Mouse (Mus musculus) adrenal gland, postnatal 14 days (tissue): ENCODE measurements around the gene Cyp4v3. TPM values are rescaled to one million over a fixed set of nuclear protein-coding genes. Genes with fewer than 3 reads are reported as not detected.
A peak's percentile ranks its signal among the peaks of the same experiment; 100 is the strongest.
"Not testable (repeated sequence)": the region's sequence is repeated elsewhere in the genome, so short reads cannot be mapped to it uniquely, and the experiment has no call there.

ENCODE experiments used
- DNase-seq: peaks from one replicate; pipeline ENCODE4 v3.0.0; 2021; ENCODE audit warnings: mixed read lengths
- long read RNA-seq, 2 experiments: library from polyadenylated mRNA; stranded (forward); transcript quantifications; one replicate each; pipeline ENCODE4 v2.0.0; 2021
- total RNA-seq: library from RNA; stranded (reverse); gene quantifications from 2 replicates; pipeline ENCODE4 v1.2.3, GENCODE M21; 2021

Gene Cyp4v3
- 11.3 and 18.6 TPM in 2 replicates for total RNA-seq
- long read RNA-seq, experiment 1, transcript Cyp4v3-201 (11 exons, 3,808 nt) = major isoform, 18 of 20 reads
- long read RNA-seq, experiment 1, partial matches to known transcripts = 1 of 20 reads
- long read RNA-seq, experiment 1, other reads (novel, unspliced or antisense) = 1 of 20 reads
- long read RNA-seq, experiment 2, transcript Cyp4v3-201 (11 exons, 3,808 nt) = major isoform, 16 of 17 reads
- long read RNA-seq, experiment 2, partial matches to known transcripts = 1 of 17 reads
- long read RNA-seq, experiment 2, other reads (novel, unspliced or antisense) = 0 of 17 reads

GRCm38 (mm10) chr8:45332685-45333409 is at the start of gene Cyp4v3:
Gene Cyp4v3, minus strand, starts transcription at chr8:45333216.
- peak; percentile 90 for DNase-seq

GRCm38 (mm10) chr8:45381963-45382347 is 48.9 kb upstream of the Cyp4v3 start, which contains the start of gene Fam149a:
Gene Fam149a, minus strand, starts transcription at chr8:45382291.
- DNase-seq = no peak

GRCm38 (mm10) chr8:45381075-45381962 is 48.3 kb upstream of the Cyp4v3 start:
- no peak for DNase-seq

DNA sequence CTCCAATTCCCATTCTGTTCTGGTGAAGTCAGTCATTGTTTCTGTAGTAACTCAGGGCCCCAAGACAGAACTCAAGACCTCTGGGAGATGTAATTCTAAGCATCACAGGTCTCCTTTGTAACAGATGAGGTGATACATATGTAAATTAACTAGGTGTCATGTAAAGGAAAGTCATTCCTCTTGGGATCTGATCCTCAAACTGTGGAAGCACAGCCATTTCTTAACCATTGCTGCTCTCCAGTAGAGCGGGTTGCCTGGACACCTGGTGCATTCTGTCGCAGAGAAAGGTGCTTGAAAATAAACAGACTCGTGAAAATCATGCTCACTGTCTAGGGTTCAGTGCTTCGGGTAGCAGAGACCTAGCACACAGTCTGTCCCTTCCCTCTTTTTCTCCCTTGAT is 47.6 kb upstream of the Cyp4v3 start:
- no peak for DNase-seq

- DNase-seq = no peak
Observed at GRCm38 (mm10) chr8:45374071-45374470, 41.1 kb upstream of the Cyp4v3 start.

GRCm38 (mm10) chr8:45367154-45367553 is 34.1 kb upstream of the Cyp4v3 start:
- no peak for DNase-seq

- no peak for DNase-seq
Observed at GRCm38 (mm10) chr8:45363220-45363619, 30.2 kb upstream of the Cyp4v3 start.

GRCm38 (mm10) chr8:45362323-45362722 is 29.3 kb upstream of the Cyp4v3 start:
- peak; percentile 37 for DNase-seq

DNA sequence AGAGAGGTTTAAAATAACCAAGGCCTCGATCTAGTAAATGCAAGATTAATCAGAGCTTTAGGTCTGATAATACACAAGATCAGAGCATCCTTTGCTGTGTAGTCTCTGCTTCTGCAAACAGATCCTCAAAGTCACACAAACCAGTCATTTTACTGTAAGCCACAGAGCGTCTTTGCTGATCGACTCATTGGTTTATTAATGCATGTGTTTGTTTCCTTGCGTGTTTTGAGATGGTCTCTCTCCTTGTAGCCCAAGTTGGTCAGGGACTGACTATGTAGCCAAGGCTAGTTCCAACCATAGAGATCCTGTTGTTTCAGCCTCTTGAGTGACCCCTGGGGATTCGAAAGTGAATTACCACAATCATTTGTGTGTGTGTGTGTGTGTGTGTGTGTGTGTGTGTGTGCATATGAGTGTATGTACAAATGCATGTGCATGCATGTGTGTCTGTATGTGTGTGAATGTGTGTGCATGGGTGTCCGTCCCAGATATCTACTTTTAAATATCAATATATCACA is 26.1 kb upstream of the Cyp4v3 start:
- DNase-seq = peak; percentile 14

DNA sequence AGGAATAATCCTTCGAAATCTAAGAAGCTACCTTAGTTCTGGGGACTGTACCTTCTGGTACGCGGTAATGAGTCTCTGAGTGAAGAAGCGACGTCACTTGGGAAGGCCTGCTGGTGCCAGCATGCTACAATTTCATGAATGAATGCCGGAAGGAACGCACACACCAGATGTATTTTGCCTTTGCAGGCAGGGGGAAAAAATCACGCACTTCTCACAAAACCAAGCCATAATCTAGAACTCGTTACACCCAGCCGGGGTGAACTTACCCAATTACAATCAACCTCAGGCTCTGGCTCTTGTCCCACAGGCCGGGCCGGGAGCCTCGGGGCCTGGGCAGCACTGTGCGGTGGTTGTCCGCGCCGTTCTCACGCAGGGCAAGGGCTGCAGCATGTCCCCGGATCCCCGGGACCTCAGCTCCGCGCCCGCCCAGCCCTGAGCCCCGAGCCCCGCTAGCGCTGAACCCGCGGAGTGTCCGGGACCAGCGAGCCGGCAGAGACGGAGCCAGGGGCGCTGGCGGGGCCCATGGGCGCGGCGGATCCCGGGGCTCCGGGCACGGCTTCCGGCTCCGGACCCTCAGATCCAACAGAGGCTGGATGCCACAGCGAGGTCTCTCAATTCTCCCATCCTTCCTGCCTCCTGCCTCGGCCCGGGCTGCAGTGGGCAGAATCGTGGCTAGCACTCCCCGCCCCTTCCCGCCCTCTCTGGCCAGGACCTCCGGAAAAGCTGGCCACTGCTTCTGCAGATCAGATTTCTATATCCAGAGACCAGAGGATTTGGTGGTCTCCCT is 25.3 kb upstream of the Cyp4v3 start:
- DNase-seq = peak; percentile 62

- DNase-seq = no peak
Observed at GRCm38 (mm10) chr8:45355809-45356208, 22.8 kb upstream of the Cyp4v3 start.

DNA sequence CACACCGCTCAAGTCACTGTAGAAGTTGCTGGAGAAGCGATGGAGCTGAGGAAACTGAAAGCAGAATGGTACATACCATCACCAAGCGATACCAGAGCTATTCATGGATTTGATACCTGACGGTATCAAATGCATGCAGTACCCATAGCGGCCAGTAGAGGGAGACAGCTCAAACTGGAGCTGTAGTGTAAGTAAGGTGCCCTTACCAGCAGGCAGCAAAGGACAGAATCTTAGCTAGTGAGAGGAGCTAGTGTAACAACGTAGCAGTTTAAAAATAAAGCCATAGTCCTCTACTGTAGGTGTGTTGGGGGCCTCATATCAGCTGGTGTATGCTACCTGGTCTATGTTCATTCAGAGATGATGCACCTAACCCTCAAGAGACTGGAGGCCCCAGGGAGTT is 12.0 kb upstream of the Cyp4v3 start:
- peak; percentile 72 for DNase-seq

- no peak for DNase-seq
Observed at GRCm38 (mm10) chr8:45344298-45344697, 11.3 kb upstream of the Cyp4v3 start.

- no peak for DNase-seq
Observed at GRCm38 (mm10) chr8:45341630-45342628, 8.9 kb upstream of the Cyp4v3 start.

DNA sequence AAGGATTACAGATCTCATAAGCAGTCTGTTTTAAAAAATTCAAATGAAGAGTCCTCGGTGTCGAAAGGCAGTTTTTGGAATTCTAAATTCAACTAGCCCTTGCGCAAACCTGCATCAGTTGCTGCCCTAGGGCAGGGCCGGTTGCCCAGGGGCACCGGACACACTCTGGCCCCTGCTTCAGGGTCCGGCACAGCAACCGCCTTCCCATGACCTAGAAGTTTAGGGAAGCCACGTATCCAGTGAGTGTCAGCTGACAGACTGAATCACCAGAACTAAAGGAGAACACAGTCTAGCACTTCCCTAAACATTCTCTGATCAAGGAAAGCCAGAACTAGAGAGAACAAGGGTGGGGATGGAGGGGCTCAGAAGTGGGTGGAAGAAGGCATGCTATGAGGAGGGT is 477 bp upstream of the Cyp4v3 start:
- DNase-seq = peak; percentile 57

DNA sequence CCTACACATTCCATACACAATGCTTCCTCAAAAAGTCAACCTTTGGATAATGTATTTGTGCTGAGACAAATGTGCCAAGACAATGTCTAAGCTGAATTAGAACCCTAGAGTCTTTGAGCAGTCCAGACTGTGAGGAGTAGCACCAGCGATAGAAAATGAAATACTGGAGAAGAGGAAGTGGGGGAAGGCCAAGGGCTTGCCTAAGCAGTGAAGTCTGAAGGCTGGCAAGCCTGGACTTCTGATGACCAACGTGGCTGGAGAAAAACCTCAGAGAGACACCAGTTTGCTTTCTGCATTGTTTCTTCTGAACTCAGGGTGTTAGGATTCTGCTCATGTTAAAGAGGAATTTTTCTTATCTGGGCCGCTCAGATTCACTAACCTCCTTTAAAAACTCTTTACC is 2.2 kb downstream of the Cyp4v3 start:
- no peak for DNase-seq

GRCm38 (mm10) chr8:45329206-45329980 is 3.6 kb downstream of the Cyp4v3 start:
- no peak for DNase-seq

GRCm38 (mm10) chr8:45327076-45327475 is 5.9 kb downstream of the Cyp4v3 start:
- not testable (repeated sequence) for DNase-seq

DNA sequence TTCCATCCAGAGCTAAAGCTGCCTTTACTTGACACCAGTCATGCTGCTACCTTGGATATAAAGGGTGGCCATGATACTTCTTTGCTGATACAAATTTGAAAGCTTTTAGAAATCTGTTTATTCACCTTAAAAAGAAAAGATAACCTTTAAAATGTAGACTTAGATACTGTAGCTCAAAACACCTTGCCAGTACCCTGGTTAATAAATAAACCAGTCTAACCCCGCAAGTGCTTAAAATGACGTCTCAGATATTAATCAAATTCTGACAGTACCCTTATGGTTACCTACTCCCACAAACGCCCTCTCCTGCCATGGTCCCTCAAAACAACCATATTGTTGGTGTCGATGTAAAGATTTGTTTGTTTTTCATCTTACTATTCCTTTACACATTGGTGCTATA is 8.9 kb downstream of the Cyp4v3 start:
- no peak for DNase-seq

DNA sequence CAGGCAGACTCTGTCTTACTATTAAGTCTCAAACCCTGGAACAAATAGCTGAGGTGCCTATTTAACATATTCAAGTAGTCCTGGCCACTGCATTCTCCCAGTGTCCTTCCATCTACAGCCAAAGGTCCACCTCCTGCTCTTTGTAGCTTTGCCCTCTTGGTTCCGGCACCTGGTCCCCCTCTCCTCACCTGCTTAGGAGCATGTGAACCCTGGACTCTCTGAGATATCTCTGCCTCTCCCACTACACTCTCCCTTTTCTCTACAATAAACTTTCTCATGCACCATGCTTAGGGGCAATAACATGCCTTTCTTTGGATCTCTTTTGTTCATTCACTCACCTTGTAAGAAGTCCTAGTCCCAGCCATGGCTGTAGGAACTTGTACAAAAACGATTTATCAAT is 11.7 kb downstream of the Cyp4v3 start:
- no peak for DNase-seq
